Mouse (Mus musculus) myocyte (in vitro differentiated cells): ENCODE data around the gene P2ry6.

Experiments used
- CEBPB ChIP-seq: IDR thresholded peaks from 2 replicates; pipeline ENCODE4 v1.6.1; 2011; ENCODE audit warnings: mild to moderate bottlenecking, moderate library complexity; ENCODE audit not compliant: poor library complexity, insufficient read depth, severe bottlenecking
- E2F4 ChIP-seq: IDR thresholded peaks from one replicate; pipeline ENCODE4 v1.6.1; 2011; ENCODE audit warnings: mild to moderate bottlenecking, control low read depth, moderate library complexity; ENCODE audit not compliant: insufficient read depth
- MAX ChIP-seq: IDR thresholded peaks from one replicate; pipeline ENCODE4 v1.6.1; 2011; ENCODE audit warnings: low read depth, mild to moderate bottlenecking, control low read depth
- MYOD1 ChIP-seq, 3 experiments: IDR thresholded peaks; one replicate each; pipeline ENCODE4 v1.6.1; 2011; ENCODE audit warnings: control low read depth in 2 of 3, low read depth in 2 of 3, mild to moderate bottlenecking in 2 of 3, moderate library complexity in 1 of 3; ENCODE audit not compliant: insufficient read length in 2 of 3, control insufficient read depth in 1 of 3
- MYOG ChIP-seq, 3 experiments: IDR thresholded peaks; one replicate each; pipeline ENCODE4 v1.6.1; 2011; ENCODE audit warnings: control low read depth in 2 of 3, low read depth in 2 of 3, mild to moderate bottlenecking in 2 of 3; ENCODE audit not compliant: insufficient read length in 2 of 3, control insufficient read depth in 1 of 3, insufficient read depth in 1 of 3
- POLR2A ChIP-seq: IDR thresholded peaks from one replicate; pipeline ENCODE4 v1.6.1; 2011; ENCODE audit warnings: low read depth, mild to moderate bottlenecking, control low read depth, moderate library complexity; ENCODE audit not compliant: insufficient read length
- POLR2AphosphoS2 ChIP-seq: IDR thresholded peaks from one replicate; pipeline ENCODE4 v1.6.1; 2011; ENCODE audit warnings: low read depth, control low read depth; ENCODE audit not compliant: insufficient read length
- SRF ChIP-seq: IDR thresholded peaks from one replicate; pipeline ENCODE4 v1.6.1; 2011; ENCODE audit warnings: low read depth; ENCODE audit not compliant: control insufficient read depth, insufficient read length
- TCF12 ChIP-seq: IDR thresholded peaks from one replicate; pipeline ENCODE4 v1.6.1; 2011; ENCODE audit warnings: mild to moderate bottlenecking, control low read depth; ENCODE audit not compliant: poor library complexity, insufficient read depth, severe bottlenecking
- TCF3 ChIP-seq: IDR thresholded peaks from one replicate; pipeline ENCODE4 v1.6.1; 2011; ENCODE audit warnings: low read depth, control low read depth; ENCODE audit not compliant: insufficient read length
- USF1 ChIP-seq: IDR thresholded peaks from one replicate; pipeline ENCODE4 v1.6.1; 2011; ENCODE audit warnings: low read depth, mild to moderate bottlenecking, control low read depth, moderate library complexity

- TF ChIP-seq E2F4 (no peak), POLR2A (no peak), SRF (no peak), CEBPB (no peak), MAX (no peak), TCF12 (no peak), USF1 (no peak), POLR2AphosphoS2 (no peak), TCF3 (no peak), MYOD1 (IDR thresholded peaks at IDR 0.05; ENCODE audit: control insufficient read depth in 1 of 3, insufficient read length in 2 of 3, low read depth in 2 of 3) (no peak), MYOG (IDR thresholded peaks at IDR 0.05; ENCODE audit: control insufficient read depth in 1 of 3, insufficient read depth in 1 of 3, insufficient read length in 2 of 3, low read depth in 2 of 3) (no peak)
These were observed 33.3 kb downstream of the P2ry6 start for GRCm38 (mm10) chr7:100941169-100941568.
